In genomic region chr5:93135368-93136107, GRCm38 (mm10) we compare ENCODE assay signal across 12 mouse cellular contexts. TPM values are rescaled to one million over a fixed set of nuclear protein-coding genes. Genes with fewer than 3 reads are reported as not detected.
A peak's percentile ranks its signal among the peaks of the same experiment; 100 is the strongest.
DNase-seq lines count a peak whose midpoint lies in the region; ATAC-seq and TF ChIP-seq lines count a peak whose summit lies in the region.
"Had no signal": no experiment of that assay in that cellular context is flagged by ENCODE, and none has a peak within 500 bp of the region (broad histone marks: within the 10 kb centered on the region; RNA-seq: fewer than 3 reads in every experiment).

No protein-coding gene starts in this region.

- no peak overlapping the region for H3K4me2 ChIP-seq in heart, embryonic 11.5 days
- no peak overlapping the region for H3K4me2 ChIP-seq in liver, embryonic 14.5 days (ENCODE audit: low read depth)
- H3K4me2 ChIP-seq in midbrain, embryonic 14.5 days (ENCODE audit: low read length) = no peak overlapping the region
- H3K4me2 ChIP-seq: midbrain, embryonic 15.5 days had no signal

- H3K9me3 ChIP-seq in heart, embryonic 10.5 days = no peaks in the 10 kb centered on the region
- H3K9me3 ChIP-seq in heart, embryonic 11.5 days (replicated peaks; ENCODE audit: control insufficient read depth, low read length) = no peaks in the 10 kb centered on the region
- H3K9me3 ChIP-seq in embryonic facial prominence, embryonic 10.5 days = peaks cover 4% of the 10 kb centered on the region; the same call in 1 of the 2 replicates
- no peaks in the 10 kb centered on the region for H3K9me3 ChIP-seq in liver, embryonic 14.5 days (ENCODE audit: control insufficient read depth, low read length)
- no peaks in the 10 kb centered on the region for H3K9me3 ChIP-seq in midbrain, embryonic 14.5 days (ENCODE audit: control insufficient read depth, low read length)
- H3K9me3 ChIP-seq: midbrain, embryonic 15.5 days had no signal

- TF ChIP-seq EP300 in liver, embryonic 14.5 days (IDR thresholded peaks at IDR 0.05; ENCODE audit: low read depth) = no peak

- no peak for TF ChIP-seq POLR2A in lung, adult 2 months (IDR thresholded peaks at IDR 0.05; ENCODE audit: borderline replicate concordance, extremely low read depth, low read depth, low read length)

- no peak for ATAC-seq in heart, embryonic 11.5 days (replicated peaks; ENCODE audit: insufficient number of reproducible peaks, low FRiP score, low TSS enrichment)
- ATAC-seq in liver, embryonic 14.5 days (ENCODE audit: insufficient read depth) = peak; percentile 60
- ATAC-seq in midbrain, embryonic 14.5 days (ENCODE audit: low FRiP score, low TSS enrichment) = no peak
- ATAC-seq: hindbrain, embryonic 16.5 days; midbrain, embryonic 15.5 days had no signal

- peaks cover 27% of the 10 kb centered on the region for H3K36me3 ChIP-seq in heart, embryonic 10.5 days
- peaks cover 10% of the 10 kb centered on the region for H3K36me3 ChIP-seq in heart, embryonic 11.5 days (ENCODE audit: control insufficient read depth, insufficient read depth, low read length)
- peaks cover 35% of the 10 kb centered on the region for H3K36me3 ChIP-seq in embryonic facial prominence, embryonic 10.5 days (replicated peaks)
- H3K36me3 ChIP-seq in liver, embryonic 14.5 days (replicated peaks; ENCODE audit: control insufficient read depth, insufficient read depth, low read depth) = no peaks in the 10 kb centered on the region; the same call in 1 of the 2 replicates
- H3K36me3 ChIP-seq in midbrain, embryonic 14.5 days (ENCODE audit: control insufficient read depth, insufficient read depth, low read length) = peaks cover 13% of the 10 kb centered on the region
- H3K36me3 ChIP-seq: midbrain, embryonic 15.5 days had no signal

- TF ChIP-seq CTCF in liver, embryonic 14.5 days (IDR thresholded peaks at IDR 0.05; ENCODE audit: low read depth) = no peak
- TF ChIP-seq CTCF in lung, adult 2 months (IDR thresholded peaks at IDR 0.05; ENCODE audit: insufficient read depth, low read length) = no peak

- H3K9ac ChIP-seq in heart, embryonic 11.5 days (ENCODE audit: low read depth, low read length) = no peak overlapping the region
- H3K9ac ChIP-seq in liver, embryonic 14.5 days (replicated peaks) = no peak overlapping the region
- H3K9ac ChIP-seq in midbrain, embryonic 14.5 days (replicated peaks; ENCODE audit: low read length) = no peak overlapping the region
- H3K9ac ChIP-seq: midbrain, embryonic 15.5 days had no signal

- H3K4me1 ChIP-seq in heart, embryonic 10.5 days = peaks cover 64% of the 10 kb centered on the region
- H3K4me1 ChIP-seq in heart, embryonic 11.5 days (ENCODE audit: control insufficient read depth, insufficient read depth, low read length) = peaks cover 52% of the 10 kb centered on the region
- H3K4me1 ChIP-seq in embryonic facial prominence, embryonic 10.5 days = peaks cover 64% of the 10 kb centered on the region
- H3K4me1 ChIP-seq in liver, embryonic 14.5 days (replicated peaks; ENCODE audit: control insufficient read depth in 2 of 2, insufficient read depth in 2 of 2, low read length in 1 of 2) = peaks cover 3 to 12% of the 10 kb centered on the region in 2 experiments; a peak in 2 of 4 replicates
- H3K4me1 ChIP-seq in midbrain, embryonic 14.5 days (ENCODE audit: control insufficient read depth, insufficient read depth, low read length) = peaks cover 28% of the 10 kb centered on the region
- H3K4me1 ChIP-seq in lung, adult 2 months (ENCODE audit: control insufficient read depth, insufficient read depth, low read length) = peaks cover 19% of the 10 kb centered on the region

- no peaks in the 10 kb centered on the region for H3K27me3 ChIP-seq in heart, embryonic 10.5 days (ENCODE audit: insufficient read depth, poor library complexity, severe bottlenecking)
- H3K27me3 ChIP-seq in heart, embryonic 11.5 days (ENCODE audit: control insufficient read depth, insufficient read depth, low read length) = no peaks in the 10 kb centered on the region
- no peaks in the 10 kb centered on the region for H3K27me3 ChIP-seq in embryonic facial prominence, embryonic 10.5 days (replicated peaks; ENCODE audit: low read depth, poor library complexity, severe bottlenecking)
- no peaks in the 10 kb centered on the region for H3K27me3 ChIP-seq in liver, embryonic 14.5 days (ENCODE audit: control insufficient read depth, insufficient read depth, low read length)
- H3K27me3 ChIP-seq in midbrain, embryonic 14.5 days (ENCODE audit: control insufficient read depth, insufficient read depth, low read length) = no peaks in the 10 kb centered on the region
- H3K27me3 ChIP-seq: midbrain, embryonic 15.5 days had no signal

- peak overlapping the region; percentile 56; the same call in 1 of the 2 replicates for H3K27ac ChIP-seq in heart, embryonic 10.5 days
- no peak overlapping the region for H3K27ac ChIP-seq in heart, embryonic 11.5 days (ENCODE audit: low read depth, low read length)
- peak overlapping the region; percentile 37; the same call in 1 of the 2 replicates for H3K27ac ChIP-seq in embryonic facial prominence, embryonic 10.5 days (replicated peaks)
- no peak overlapping the region for H3K27ac ChIP-seq in liver, embryonic 14.5 days
- H3K27ac ChIP-seq in midbrain, embryonic 14.5 days (replicated peaks; ENCODE audit: low read depth, low read length) = no peak overlapping the region
- H3K27ac ChIP-seq: midbrain, embryonic 15.5 days had no signal

- WGBS in heart, embryonic 10.5 days = 64% methylated on average over 10 of the region's 10 CpGs
- WGBS in heart, embryonic 11.5 days (ENCODE audit: insufficient replicate concordance) = 55% methylated on average over 10 of the region's 10 CpGs
- 67% methylated on average over 10 of the region's 10 CpGs for WGBS in embryonic facial prominence, embryonic 10.5 days
- WGBS in liver, embryonic 14.5 days (ENCODE audit: insufficient replicate concordance) = 23% methylated on average over 10 of the region's 10 CpGs
- WGBS in midbrain, embryonic 14.5 days = 94% methylated on average over 10 of the region's 10 CpGs
- WGBS in lung, adult 2 months = 46% methylated on average over 10 of the region's 10 CpGs

- no peak for DNase-seq in heart, embryonic 10.5 days (ENCODE audit: low spot score)
- DNase-seq in A20 (ENCODE audit: low read depth, low spot score) = peak; percentile 18
- DNase-seq in embryonic facial prominence, embryonic 10.5 days (ENCODE audit: low spot score) = no peak
- no peak for DNase-seq in liver, embryonic 14.5 days (ENCODE audit: low read depth in 3 of 3, low spot score in 3 of 3)
- DNase-seq in left cerebral cortex, adult 8-10 months (ENCODE audit: low spot score in 2 of 2) = no peak
- no peak for DNase-seq in midbrain, embryonic 14.5 days
- DNase-seq in lung, adult 2 months = no peak
- DNase-seq: cerebellum, adult 18-20 months; lung, adult 18-20 months had no signal

- no peak overlapping the region for H3K4me3 ChIP-seq in heart, embryonic 10.5 days
- no peak overlapping the region for H3K4me3 ChIP-seq in heart, embryonic 11.5 days (ENCODE audit: low read depth, low read length)
- no peak overlapping the region for H3K4me3 ChIP-seq in embryonic facial prominence, embryonic 10.5 days
- no peak overlapping the region for H3K4me3 ChIP-seq in liver, embryonic 14.5 days (ENCODE audit: insufficient read depth in 1 of 2, low read depth in 2 of 2, low read length in 2 of 2)
- no peak overlapping the region for H3K4me3 ChIP-seq in midbrain, embryonic 14.5 days (replicated peaks; ENCODE audit: low read depth, low read length)
- no peak overlapping the region for H3K4me3 ChIP-seq in lung, adult 2 months (replicated peaks; ENCODE audit: extremely low read depth, low read depth, low read length)
- H3K4me3 ChIP-seq: midbrain, embryonic 15.5 days had no signal

RNA-seq across cellular contexts. Expression of gene Sept11, which starts 42.3 kb away (rescaled TPM):
- polyA plus RNA-seq in heart, embryonic 10.5 days (2016; fragmentation: Nextera tagmentation; extraction: Ambion mirVana) = 129 and 153 TPM in 2 replicates
- 96.6 and 97.3 TPM in 2 replicates for polyA plus RNA-seq in heart, embryonic 11.5 days (2014; fragmentation: Nextera tagmentation; extraction: Ambion mirVana)
- polyA plus RNA-seq in embryonic facial prominence, embryonic 10.5 days (2016; fragmentation: Nextera tagmentation; extraction: Ambion mirVana) = 294 and 297 TPM in 2 replicates
- polyA plus RNA-seq in liver, embryonic 14.5 days (2012; rRNA removed) = 11.1 and 13.8 TPM in 2 replicates
- polyA plus RNA-seq in liver, embryonic 14.5 days (2014; fragmentation: Nextera tagmentation; extraction: Ambion mirVana) = 18.6 and 21.4 TPM in 2 replicates
- 100 to 1,000 TPM; 172 to 182 (median 180) TPM for total RNA-seq in left cerebral cortex, adult 8-10 months (2022)
- polyA plus RNA-seq in midbrain, embryonic 14.5 days (2014; fragmentation: Nextera tagmentation; extraction: Ambion mirVana) = 103 and 171 TPM in 2 replicates
- polyA plus RNA-seq in lung, adult 2 months (2012; rRNA removed) = 32.8 and 46.8 TPM in 2 replicates

Comparison
In these comparisons a context has a peak if more than half of its experiments do, and no peak if none do; other contexts are left out.
1. H3K27ac ChIP-seq: peak in heart, embryonic 10.5 days (single experiment) and embryonic facial prominence, embryonic 10.5 days (single experiment); none in heart, embryonic 11.5 days (single experiment), liver, embryonic 14.5 days (single experiment) and midbrain, embryonic 14.5 days (single experiment).